Mouse (Mus musculus): ENCODE data around the gene Zfp1.

Zfp1 gene

GRCm38 (mm10) chr8:111713291-111713690, 70.1 kb downstream of the Zfp1 start:
- no peak for DNase-seq (ENCODE audit: low read depth, low spot score)

- DNase-seq (ENCODE audit: low read depth, low spot score), result no peak
Measured at GRCm38 (mm10) chr8:111713817-111714216, 70.6 kb downstream of the Zfp1 start.

GRCm38 (mm10) chr8:111714295-111714694, 71.1 kb downstream of the Zfp1 start:
- DNase-seq (ENCODE audit: low read depth, low spot score), result no peak

GRCm38 (mm10) chr8:111715514-111715913, 72.3 kb downstream of the Zfp1 start:
- DNase-seq (ENCODE audit: low read depth, low spot score), result no peak

- no peak for DNase-seq (ENCODE audit: low read depth, low spot score)
Measured at GRCm38 (mm10) chr8:111716603-111717487, 73.6 kb downstream of the Zfp1 start.

- DNase-seq (ENCODE audit: low read depth, low spot score), result no peak
Measured at GRCm38 (mm10) chr8:111717488-111717792, 74.2 kb downstream of the Zfp1 start.

- DNase-seq (ENCODE audit: low read depth, low spot score), result no peak
Measured at GRCm38 (mm10) chr8:111717866-111718265, 74.7 kb downstream of the Zfp1 start.

- no peak for DNase-seq (ENCODE audit: low read depth, low spot score)
Measured at GRCm38 (mm10) chr8:111718937-111719336, 75.7 kb downstream of the Zfp1 start.

GRCm38 (mm10) chr8:111720115-111720544, 76.9 kb downstream of the Zfp1 start:
- peak; percentile 30 for DNase-seq (ENCODE audit: low read depth, low spot score)

All from CD4-positive helper T cell, adult 2 months (primary cell).